Mouse (Mus musculus) liver, postnatal 0 days (tissue): ENCODE data around the gene Nploc4.
A peak's percentile ranks its signal among the peaks of the same experiment; 100 is the strongest.

Experiments used
- CTCF ChIP-seq: sonication (generic); IDR thresholded peaks from 2 replicates; pipeline ENCODE4 v1.5.1; 2016; ENCODE audit warnings: antibody characterized with exemption, low read depth
- EP300 ChIP-seq: IDR thresholded peaks from 2 replicates; pipeline ENCODE4 v1.6.1; 2016; ENCODE audit warnings: antibody characterized with exemption, low read depth, mild to moderate bottlenecking

DNA sequence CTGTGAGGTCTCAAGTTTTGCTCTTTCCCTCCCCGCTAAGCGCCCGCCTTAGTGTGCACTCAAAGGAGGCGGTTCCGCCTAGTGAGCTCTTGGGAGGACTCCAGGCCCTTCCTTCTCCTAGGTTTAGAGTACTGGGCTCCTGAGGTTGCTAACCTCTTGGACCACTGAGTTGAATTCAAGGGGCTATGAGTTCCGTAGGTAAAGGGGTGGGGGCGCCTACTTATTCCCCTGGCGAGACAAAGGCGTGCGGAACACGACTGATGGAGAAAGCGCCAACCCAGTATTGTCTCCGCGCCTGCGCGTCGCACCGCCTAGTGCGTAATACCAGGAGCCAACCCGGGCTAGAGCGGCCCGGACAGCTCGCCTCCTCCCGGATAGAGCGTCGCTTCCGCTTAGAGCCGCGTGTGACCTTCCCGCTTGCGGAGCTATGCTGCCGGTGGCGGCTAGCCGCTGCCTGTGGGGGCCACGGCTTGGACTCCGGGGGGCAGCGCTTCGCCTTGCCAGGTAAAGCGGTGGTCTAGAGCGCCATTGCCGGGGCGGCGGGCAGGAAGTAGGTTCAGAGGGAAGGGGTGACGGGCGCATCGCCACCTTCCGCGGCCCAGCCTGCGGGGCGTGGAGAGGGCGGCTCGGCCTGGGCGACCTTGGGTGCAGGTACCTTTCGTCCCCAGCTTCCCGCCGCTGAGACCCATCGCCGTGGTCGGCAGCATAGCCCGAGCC is 46.9 kb upstream of the Nploc4 start, which contains the start of gene Mrpl12:
- TF ChIP-seq EP300 (peak; percentile 70), CTCF (0 out of 2 replicates have a peak, but pooled peaks have one; percentile 3)
